Mouse (Mus musculus): ENCODE measurements around the gene Canx.

DNA sequence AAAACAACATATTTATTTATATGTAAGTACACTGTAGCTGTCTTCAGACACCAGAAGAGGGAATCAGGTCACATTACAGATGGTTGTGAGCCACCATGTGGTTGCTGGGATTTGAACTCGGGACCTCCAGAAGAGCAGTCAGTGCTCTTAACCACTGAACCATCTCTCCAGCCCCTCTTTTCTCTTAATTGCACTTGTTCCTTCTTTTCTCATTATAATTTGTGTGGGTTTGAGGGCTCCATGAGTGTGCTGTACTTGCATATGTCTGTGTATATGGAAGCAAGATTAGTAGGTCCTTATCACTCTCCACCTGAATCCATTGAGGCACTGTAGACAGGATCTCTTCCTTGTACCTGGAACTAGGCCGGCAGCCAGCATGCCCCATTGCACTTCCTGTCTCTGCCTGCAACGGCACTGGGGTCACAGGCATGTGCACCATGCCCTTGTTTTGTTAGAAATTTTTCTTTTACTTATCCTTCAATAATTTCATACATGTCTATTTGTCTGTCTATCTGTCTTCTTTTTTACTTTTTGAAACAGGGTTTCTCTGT lies 2.7 kb upstream of the Canx start:
- TF ChIP-seq CTCF (IDR thresholded peaks at IDR 0.05; ENCODE audit: borderline replicate concordance, insufficient read depth, low read length) (no peak), POLR2A (IDR thresholded peaks at IDR 0.05; ENCODE audit: low read depth, low read length) (no peak)

Measured in embryonic fibroblast, embryonic 13.5 days (primary cell).